Mouse (Mus musculus) spleen, adult 2 months (tissue): ENCODE measurements around the gene Pex7.

Source experiments
- CTCF ChIP-seq: fragments of 200-500 bp; IDR thresholded peaks from 2 replicates; pipeline ENCODE4 v1.5.1; 2011; ENCODE audit warnings: mild to moderate bottlenecking, inconsistent platforms; ENCODE audit not compliant: insufficient read depth, insufficient read length, insufficient replicate concordance; ENCODE audit errors: extremely low read depth
- POLR2A ChIP-seq: fragments of 200-500 bp; IDR thresholded peaks from 2 replicates; pipeline ENCODE4 v1.6.1; 2011; ENCODE audit warnings: low read depth, low read length, inconsistent platforms

GRCm38 (mm10) chr10:19889908-19890307 lies 17.6 kb downstream of the Pex7 start:
- TF ChIP-seq POLR2A (no peak), CTCF (no peak)
